14 mouse cellular contexts compared by ENCODE assay signal in the genomic region with DNA sequence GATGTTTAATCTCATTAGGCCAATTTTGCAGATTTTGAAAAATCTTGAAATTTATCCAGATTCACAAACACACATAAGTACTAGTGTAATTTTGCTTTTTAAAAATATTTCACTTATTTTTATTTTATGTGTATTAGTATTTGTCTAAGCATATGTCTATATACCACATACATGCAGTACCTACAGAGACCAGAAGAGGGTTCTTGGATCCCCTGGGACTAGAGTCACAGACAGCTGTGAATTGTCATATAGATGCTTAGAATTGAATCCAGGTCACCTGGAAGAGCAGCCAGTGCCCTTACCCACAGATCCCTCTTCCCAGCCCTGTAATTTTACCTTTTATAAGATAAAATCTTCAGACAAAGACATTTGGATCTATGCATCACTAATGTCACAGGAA. TPM values are rescaled to one million over a fixed set of nuclear protein-coding genes. Genes with fewer than 3 reads are reported as not detected.
A peak's percentile ranks its signal among the peaks of the same experiment; 100 is the strongest.
DNase-seq lines count a peak whose midpoint lies in the region; ATAC-seq and TF ChIP-seq lines count a peak whose summit lies in the region.
"Had no signal": no experiment of that assay in that cellular context is flagged by ENCODE, and none has a peak within 500 bp of the region (broad histone marks: within the 10 kb centered on the region; RNA-seq: fewer than 3 reads in every experiment).

No protein-coding gene starts in this region.

- no peak overlapping the region for H3K9ac ChIP-seq in intestine, postnatal 0 days (ENCODE audit: low read depth, low read length)
- H3K9ac ChIP-seq in intestine, embryonic 16.5 days (ENCODE audit: low read depth, low read length), result no peak overlapping the region
- H3K9ac ChIP-seq: embryonic facial prominence, embryonic 13.5 days had no signal

- peak; percentile 39 for DNase-seq in embryo, embryonic 10.5 days (ENCODE audit: low spot score)
- DNase-seq in embryo, embryonic 9.5 days (ENCODE audit: extremely low spot score), result no peak
- DNase-seq in 3T3-L1 (ENCODE audit: low read depth, low spot score), result peak; percentile 43
- DNase-seq in c-Kit-positive CD71-negative TER-119-negative erythroid progenitor cells, embryonic 14.5 days (ENCODE audit: low read depth), result peak; percentile 13
- DNase-seq in right cerebral cortex, postnatal 36 days (ENCODE audit: low spot score in 2 of 2), result no peak
- DNase-seq: cerebellum, postnatal 14 days; kidney, adult 18-20 months had no signal

- H3K27ac ChIP-seq in intestine, postnatal 0 days (ENCODE audit: low read depth, low read length), result no peak overlapping the region
- H3K27ac ChIP-seq in intestine, embryonic 16.5 days (ENCODE audit: low read length), result no peak overlapping the region
- H3K27ac ChIP-seq: embryonic facial prominence, embryonic 13.5 days; forebrain, embryonic 10.5 days had no signal

- TF ChIP-seq CTCF in intestine, postnatal 0 days (IDR thresholded peaks at IDR 0.05; ENCODE audit: low read depth), result peak; percentile 58

- ATAC-seq in intestine, postnatal 0 days, result no peak
- no peak for ATAC-seq in intestine, embryonic 16.5 days
- no peak for ATAC-seq in monocyte, adult 5-6 weeks (replicated peaks; ENCODE audit: insufficient number of reproducible peaks, low FRiP score, low TSS enrichment, poor library complexity, severe bottlenecking)

- no peak overlapping the region for H3K4me2 ChIP-seq in intestine, postnatal 0 days (replicated peaks; ENCODE audit: low read depth)
- no peak overlapping the region for H3K4me2 ChIP-seq in intestine, embryonic 16.5 days (ENCODE audit: low read depth, low read length)
- H3K4me2 ChIP-seq: embryonic facial prominence, embryonic 13.5 days; heart, embryonic 11.5 days had no signal

- no peak overlapping the region for H3K4me3 ChIP-seq in intestine, postnatal 0 days (ENCODE audit: low read depth, low read length)
- no peak overlapping the region for H3K4me3 ChIP-seq in intestine, embryonic 16.5 days (ENCODE audit: low read length)
- H3K4me3 ChIP-seq: embryonic facial prominence, embryonic 13.5 days; forebrain, embryonic 10.5 days had no signal

- H3K27me3 ChIP-seq in intestine, postnatal 0 days (replicated peaks; ENCODE audit: control insufficient read depth, insufficient read depth, low read length), result no peaks in the 10 kb centered on the region
- H3K27me3 ChIP-seq in intestine, embryonic 16.5 days (replicated peaks; ENCODE audit: control insufficient read depth, insufficient read depth, low read length), result no peaks in the 10 kb centered on the region

- H3K9me3 ChIP-seq in intestine, postnatal 0 days (ENCODE audit: control insufficient read depth), result no peaks in the 10 kb centered on the region
- H3K9me3 ChIP-seq in intestine, embryonic 16.5 days (ENCODE audit: control insufficient read depth, low read length), result no peaks in the 10 kb centered on the region
- H3K9me3 ChIP-seq: embryonic facial prominence, embryonic 13.5 days; forebrain, embryonic 10.5 days had no signal

- H3K4me1 ChIP-seq in intestine, postnatal 0 days (replicated peaks; ENCODE audit: control insufficient read depth, insufficient read depth, low read length), result no peaks in the 10 kb centered on the region
- H3K4me1 ChIP-seq in intestine, embryonic 16.5 days (ENCODE audit: control insufficient read depth, insufficient read depth, low read length), result peaks cover 6% of the 10 kb centered on the region; the same call in 1 of the 2 replicates

- H3K36me3 ChIP-seq in intestine, postnatal 0 days (ENCODE audit: control insufficient read depth, insufficient read depth), result no peaks in the 10 kb centered on the region
- H3K36me3 ChIP-seq in intestine, embryonic 16.5 days (ENCODE audit: control insufficient read depth, insufficient read depth, low read length), result no peaks in the 10 kb centered on the region
- H3K36me3 ChIP-seq: embryonic facial prominence, embryonic 13.5 days; forebrain, embryonic 10.5 days had no signal

RNA-seq across cellular contexts. Expression of gene Tmem252, which starts 26.1 kb away (rescaled TPM):
- 9.3 and 11.3 TPM in 2 replicates for polyA plus RNA-seq in intestine, postnatal 0 days (2015; fragmentation: Nextera tagmentation; extraction: Ambion mirVana)
- polyA plus RNA-seq in intestine, embryonic 16.5 days (2015; fragmentation: Nextera tagmentation; extraction: Ambion mirVana), result 3.8 and 4.8 TPM in 2 replicates
- not detected in 3 replicates for total RNA-seq in monocyte, adult 5-6 weeks (2017)
- total RNA-seq: hematopoietic stem cell, adult 5-6 weeks had no signal

Comparison
In these comparisons a context has a peak if more than half of its experiments do, and no peak if none do; other contexts are left out.
1. DNase-seq: peak in embryo, embryonic 10.5 days (single experiment), 3T3-L1 (single experiment) and c-Kit-positive CD71-negative TER-119-negative erythroid progenitor cells, embryonic 14.5 days (single experiment); none in embryo, embryonic 9.5 days (single experiment) and right cerebral cortex, postnatal 36 days (0 of 2).